Mouse (Mus musculus) bone marrow, adult 2 months (tissue): ENCODE measurements at regions not wholly inside any gene's neighbourhood (a gene's known extent, or its start where the extent isn't known, plus 50 kb on each side); places are given as distances from the start of the nearest gene placed in this dataset.

ENCODE experiments used
- H3K27ac ChIP-seq: fragments of 200-500 bp; 2 replicates; pipeline ENCODE4 v1.5.1; 2012; ENCODE audit warnings: low read depth, mild to moderate bottlenecking, control low read depth, inconsistent platforms, low read length; ENCODE audit not compliant: control insufficient read depth, poor library complexity, insufficient read depth
- H3K4me1 ChIP-seq: fragments of 200-500 bp; 2 replicates; pipeline ENCODE4 v1.6.1; 2011; ENCODE audit warnings: low read length; ENCODE audit not compliant: control insufficient read depth, insufficient read depth
- H3K4me3 ChIP-seq: fragments of 200-500 bp; replicated peaks from 2 replicates; pipeline ENCODE3; 2011; ENCODE audit warnings: mild to moderate bottlenecking, low read depth, low read length, control low read depth; ENCODE audit not compliant: control insufficient read depth
- CTCF ChIP-seq: fragments of 200-500 bp; IDR thresholded peaks from 2 replicates; pipeline ENCODE4 v1.5.1; 2011; ENCODE audit warnings: low read length, control low read depth; ENCODE audit not compliant: control insufficient read depth, insufficient read depth
- POLR2A ChIP-seq: fragments of 200-500 bp; IDR thresholded peaks from 2 replicates; pipeline ENCODE4 v1.6.1; 2011; ENCODE audit warnings: low read depth, mild to moderate bottlenecking, control low read depth, low read length, borderline replicate concordance; ENCODE audit not compliant: control insufficient read depth
- WGBS: fragments of 180-500 bp; shearing (Covaris S2); methylation state at CpG from one replicate; pipeline ENCODE4 v1.1.7; 2018; 5-methylcytosine and 5-hydroxymethylcytosine counted together

DNA sequence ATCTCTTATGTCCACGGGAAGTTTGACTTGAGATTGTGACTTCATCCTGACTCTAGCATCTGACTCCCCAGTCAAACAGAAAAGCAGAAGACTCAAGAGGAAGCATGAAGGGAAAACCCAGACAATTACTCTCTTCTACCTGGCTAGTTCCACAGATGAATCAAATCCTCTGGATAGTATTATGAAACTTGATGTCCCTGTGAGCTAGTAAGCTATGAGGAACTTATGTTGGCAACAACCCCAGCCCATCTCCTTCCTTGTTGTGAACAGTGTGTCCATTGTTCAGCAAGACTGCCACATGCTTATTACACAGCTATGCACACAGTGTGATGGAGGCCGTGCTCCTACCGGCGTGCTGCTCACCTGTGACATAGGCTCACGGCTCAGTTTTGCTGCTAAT is 98.4 kb upstream of the Agr3 start:
- 64% methylated on average over 5 of the region's 5 CpGs for WGBS
- TF ChIP-seq CTCF: no peak
- no peak for TF ChIP-seq POLR2A
- H3K4me1 ChIP-seq: peaks cover 2% of the 10 kb centered on the region; the same call in 1 of the 2 replicates
- no peak overlapping the region for H3K4me3 ChIP-seq
- H3K27ac ChIP-seq: no peak overlapping the region

DNA sequence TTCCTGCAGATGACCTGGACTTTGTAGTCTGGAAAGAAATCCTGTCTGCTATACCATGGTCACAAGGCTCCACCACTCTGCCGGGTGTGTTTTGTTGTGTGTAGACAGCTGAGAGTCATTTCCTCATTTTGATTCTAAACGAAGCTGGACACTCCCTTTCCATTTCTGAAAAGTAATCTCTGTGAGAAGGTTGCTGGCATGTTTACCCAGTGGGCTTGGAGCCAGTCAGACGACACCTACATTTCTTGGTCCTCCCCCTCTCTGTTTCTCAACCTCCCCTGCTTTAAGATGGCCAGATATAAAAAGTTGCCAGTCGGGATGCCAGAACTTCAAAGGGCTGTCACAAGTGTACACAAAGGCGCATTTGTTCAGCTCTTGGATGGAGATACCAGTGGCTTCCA is 100.8 kb upstream of the Agr3 start:
- no peak overlapping the region for H3K4me3 ChIP-seq
- TF ChIP-seq CTCF (no peak), POLR2A (no peak)
- H3K27ac ChIP-seq: no peak overlapping the region
- WGBS: 26% methylated on average over 5 of the region's 5 CpGs
- H3K4me1 ChIP-seq: peaks cover 2% of the 10 kb centered on the region; the same call in 1 of the 2 replicates

DNA sequence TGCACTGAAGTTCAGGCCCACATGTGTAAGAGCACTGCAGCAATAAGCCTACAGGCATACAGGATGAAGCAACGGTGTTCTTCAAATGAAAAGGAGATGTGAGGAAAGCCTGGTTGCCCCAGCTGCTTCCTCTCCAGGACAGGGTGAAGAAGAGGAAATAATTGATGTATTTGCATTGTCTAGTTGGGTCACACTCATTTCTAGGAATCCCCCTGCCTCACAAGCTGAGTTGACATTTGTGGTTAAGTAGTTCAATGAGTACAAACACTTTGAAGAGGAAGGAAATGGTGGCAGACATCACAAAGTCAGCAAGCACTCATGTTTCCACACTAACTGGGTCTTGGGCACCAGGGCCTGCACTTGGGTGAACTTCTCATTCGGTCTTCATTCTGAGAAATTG is 126.2 kb upstream of the Agr3 start:
- TF ChIP-seq POLR2A (no peak), CTCF (no peak)
- no peak overlapping the region for H3K4me3 ChIP-seq
- WGBS: 0% methylated on average over 2 of the region's 2 CpGs
- H3K27ac ChIP-seq: no peak overlapping the region
- H3K4me1 ChIP-seq: peaks cover 2% of the 10 kb centered on the region; the same call in 1 of the 2 replicates

DNA sequence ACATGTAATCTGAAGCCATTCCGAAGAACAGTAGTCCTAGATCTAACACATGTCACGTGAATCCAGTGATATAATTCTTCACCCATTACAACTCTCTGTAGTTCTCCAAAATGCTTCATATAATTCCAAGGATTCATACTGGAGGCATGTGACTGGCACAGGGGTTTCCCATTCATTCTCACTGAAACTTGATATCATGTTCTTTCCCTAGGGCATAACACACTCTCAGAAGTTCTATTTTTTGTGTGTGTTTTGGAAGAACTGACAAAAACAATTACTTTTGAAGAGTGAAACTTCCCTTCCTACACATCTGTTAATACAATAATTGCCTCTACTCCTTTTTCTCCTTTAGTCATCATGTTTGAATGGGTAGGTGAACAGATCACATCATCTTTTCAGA is 150.0 kb upstream of the Agr3 start:
- TF ChIP-seq CTCF: no peak
- TF ChIP-seq POLR2A: no peak

DNA sequence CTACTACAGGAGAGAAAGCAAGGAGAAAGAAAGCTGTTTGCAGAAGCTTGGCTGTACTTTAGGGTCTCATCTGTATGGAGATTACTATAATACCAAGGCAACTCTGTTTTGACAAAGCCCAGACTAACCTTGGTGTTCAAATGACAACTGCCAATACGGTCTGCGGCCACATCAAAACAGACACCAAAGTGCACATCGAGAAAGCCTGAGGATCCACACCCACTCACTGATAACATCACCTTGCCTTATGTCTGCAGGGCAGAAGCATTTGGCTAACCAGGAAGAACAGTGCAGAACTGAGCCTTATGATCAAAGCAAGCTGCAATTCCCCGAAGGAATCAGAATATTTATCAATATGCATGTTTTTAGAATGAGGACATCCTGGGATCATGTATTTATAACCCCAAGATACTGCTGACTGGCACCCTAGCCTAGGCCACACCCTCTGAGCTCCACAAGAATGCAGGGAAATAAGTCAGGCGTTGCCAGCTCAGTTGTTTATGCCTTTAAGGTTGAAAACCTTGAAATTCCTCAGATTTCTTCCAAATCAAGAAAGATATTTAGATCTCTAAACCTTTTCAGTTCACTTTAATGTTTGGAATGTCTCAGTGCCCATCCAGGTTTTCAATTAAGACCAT is 154.9 kb upstream of the Agr3 start:
- H3K27ac ChIP-seq: no peak overlapping the region
- H3K4me3 ChIP-seq: no peak overlapping the region
- TF ChIP-seq POLR2A (no peak), CTCF (no peak)
- no peaks in the 10 kb centered on the region for H3K4me1 ChIP-seq
- 78% methylated on average over 5 of the region's 5 CpGs for WGBS

More for the DNA sequence above, 150.0 kb upstream of the Agr3 start:
- 83% methylated on average over 2 of the region's 2 CpGs for WGBS
- Histone ChIP-seq H3K4me1 (no peaks in the 10 kb centered on the region), H3K27ac (no peak overlapping the region), H3K4me3 (no peak overlapping the region)

DNA sequence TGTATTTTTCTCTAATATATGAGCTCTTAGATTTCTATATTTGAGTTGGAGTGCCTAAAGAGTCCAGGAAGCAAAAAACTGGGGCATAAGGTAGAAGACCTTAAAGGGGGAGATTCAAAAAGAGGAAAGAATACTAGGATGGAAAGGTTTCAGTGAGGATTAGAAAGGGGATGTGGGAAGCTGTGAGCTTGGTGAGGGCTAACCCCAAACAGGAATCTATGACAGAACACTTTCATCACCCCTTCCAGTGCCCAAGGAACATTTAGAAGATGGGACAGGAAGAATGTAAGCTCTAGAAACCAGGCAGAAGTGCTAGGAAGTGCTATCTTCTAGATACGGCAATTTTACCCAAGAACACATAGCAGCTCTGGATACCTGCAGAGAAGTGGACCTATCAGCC is 166.5 kb upstream of the Agr3 start:
- Histone ChIP-seq H3K4me3 (no peak overlapping the region), H3K4me1 (no peaks in the 10 kb centered on the region), H3K27ac (no peak overlapping the region)
- WGBS: 26% methylated on average over 1 of the region's 1 CpGs
- TF ChIP-seq POLR2A: no peak
- TF ChIP-seq CTCF: no peak

DNA sequence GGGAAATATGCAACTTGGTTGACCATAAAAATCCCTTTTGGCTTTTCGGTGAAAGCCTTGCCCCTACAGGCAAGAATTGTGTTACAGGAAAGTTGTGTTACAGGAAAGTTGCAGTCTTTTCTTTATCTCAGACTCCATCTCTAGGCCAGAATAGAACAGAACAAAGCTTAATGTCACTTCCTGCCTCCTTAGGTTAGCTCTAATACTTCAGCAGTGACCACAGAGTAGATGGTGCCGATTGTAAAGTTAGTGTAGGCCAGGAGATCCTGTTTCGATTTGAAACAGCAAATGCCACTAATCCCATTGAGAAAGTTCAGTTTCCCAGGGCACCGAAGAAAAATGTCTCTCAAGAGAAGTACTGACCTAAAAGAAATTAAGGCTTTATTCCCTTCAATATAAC is 170.3 kb upstream of the Agr3 start:
- 11% methylated on average over 4 of the region's 4 CpGs for WGBS
- no peak overlapping the region for H3K27ac ChIP-seq
- H3K4me1 ChIP-seq: no peaks in the 10 kb centered on the region
- no peak overlapping the region for H3K4me3 ChIP-seq
- TF ChIP-seq CTCF (no peak), POLR2A (no peak)

DNA sequence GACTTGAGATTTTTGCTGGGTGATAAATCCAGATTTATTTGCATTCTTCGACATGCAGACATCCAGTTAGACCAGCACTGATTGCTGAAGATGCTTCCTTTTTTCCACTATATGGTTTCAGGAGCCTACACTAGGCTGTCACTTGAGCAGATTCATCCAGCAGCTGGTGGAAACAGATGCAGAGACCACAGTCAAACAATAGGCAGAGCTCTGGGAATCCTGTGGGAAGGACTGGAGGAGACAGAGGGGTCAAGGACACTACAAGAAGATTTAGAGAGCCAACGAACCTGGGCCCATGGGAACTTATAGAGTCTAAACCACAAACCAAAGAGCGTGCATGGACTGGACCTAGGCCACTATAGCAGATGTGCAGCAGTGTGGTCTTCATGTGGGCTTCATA is 177.4 kb upstream of the Agr3 start:
- H3K4me3 ChIP-seq: no peak overlapping the region
- H3K27ac ChIP-seq: no peak overlapping the region
- no peak for TF ChIP-seq CTCF
- no peak for TF ChIP-seq POLR2A
- H3K4me1 ChIP-seq: no peaks in the 10 kb centered on the region
- WGBS: 68% methylated on average over 3 of the region's 3 CpGs
